Mouse (Mus musculus) T-helper 2 cell (primary cell): ENCODE measurements around the gene Gm17584.
"Not testable (repeated sequence)": the region's sequence is repeated elsewhere in the genome, so short reads cannot be mapped to it uniquely, and the experiment has no call there.

Experiments used
- in situ Hi-C: fragments of 300-600 bp; cut with MboI, MseI; formaldehyde crosslinking; loops from one replicate; pipeline ENCODE4 v1.15.1; 2025; ENCODE audit warnings: high pct_unique_total_duplicates

The Gm17584 gene

DNA sequence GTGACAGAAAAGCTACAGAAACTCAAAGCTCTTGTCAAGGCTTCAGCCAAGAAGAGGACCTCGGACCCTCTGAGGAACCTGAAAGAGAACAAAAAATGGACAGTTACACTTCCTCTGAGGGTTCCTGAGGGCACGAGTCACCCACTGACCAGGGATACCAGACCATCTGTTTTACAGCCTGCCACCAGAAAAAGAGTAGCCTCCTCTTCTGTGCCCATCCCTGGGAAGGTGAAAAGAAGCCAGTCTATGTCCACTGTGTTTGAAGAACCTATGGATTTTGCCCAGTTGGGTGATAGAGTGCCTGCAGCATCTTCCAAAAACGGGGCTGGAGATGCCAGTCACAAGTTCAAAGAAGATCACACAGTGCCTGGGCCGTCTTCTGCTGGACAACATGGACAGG is at the start of gene Gm17584:
Gene Gm17584 (plus strand): TSS at position 301 of the 400 bp plus-strand sequence.
- in situ Hi-C loops: not testable (repeated sequence)
